10 mouse cellular contexts compared by ENCODE assay signal in the genomic region with DNA sequence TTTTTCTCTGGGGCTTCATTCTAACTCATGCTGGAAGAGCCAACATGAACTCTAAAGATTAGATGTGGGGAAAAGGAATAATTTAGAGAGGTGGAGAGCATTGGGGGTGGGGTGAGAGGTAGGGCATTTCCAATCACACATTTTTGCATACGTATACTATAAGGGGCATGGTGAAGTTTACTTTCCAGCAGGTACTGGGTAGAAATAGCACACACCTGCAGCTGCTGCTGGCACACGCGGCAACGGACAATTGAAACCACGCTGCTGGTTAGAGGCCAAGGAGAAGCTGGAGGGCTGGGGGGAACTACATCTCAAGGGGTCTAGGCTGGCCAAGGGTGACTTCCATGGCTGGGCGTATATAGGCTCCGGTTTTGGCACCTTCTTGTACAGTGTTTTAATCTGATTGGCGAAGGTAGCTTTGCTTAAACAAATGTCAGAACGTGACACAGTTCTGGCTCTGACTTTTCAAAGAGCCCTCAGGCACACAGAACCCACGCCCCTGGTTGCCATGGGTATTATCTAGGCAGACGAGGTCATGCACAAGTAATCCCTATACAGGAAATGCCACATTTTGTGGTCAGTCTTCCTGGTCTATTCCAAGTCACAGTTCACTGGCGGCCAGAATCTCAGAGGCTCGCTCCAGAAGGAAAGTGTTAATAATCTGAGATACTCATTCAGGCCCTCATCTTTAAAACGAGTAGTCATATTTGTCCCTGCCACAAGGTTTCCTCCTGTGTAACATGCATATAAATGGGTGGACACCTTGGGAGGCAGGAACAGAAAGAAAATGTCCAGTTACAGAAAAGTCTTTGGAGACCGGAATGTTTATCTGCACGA. TPM values are rescaled to one million over a fixed set of nuclear protein-coding genes. Genes with fewer than 3 reads are reported as not detected.
DNase-seq lines count a peak whose midpoint lies in the region; ATAC-seq and TF ChIP-seq lines count a peak whose summit lies in the region.
"Had no signal": no experiment of that assay in that cellular context is flagged by ENCODE, and none has a peak within 500 bp of the region (broad histone marks: within the 10 kb centered on the region; RNA-seq: fewer than 3 reads in every experiment).

No protein-coding gene starts in this region.

- H3K27me3 ChIP-seq in embryonic facial prominence, embryonic 11.5 days (ENCODE audit: control insufficient read depth, insufficient read depth, low read length), result no peaks in the 10 kb centered on the region
- no peaks in the 10 kb centered on the region for H3K27me3 ChIP-seq in kidney, postnatal 0 days (ENCODE audit: insufficient read depth, low read length)
- no peaks in the 10 kb centered on the region for H3K27me3 ChIP-seq in neural tube, embryonic 15.5 days (replicated peaks)

- 50% methylated on average over 16 of the region's 16 CpGs for WGBS in embryonic facial prominence, embryonic 11.5 days
- 49% methylated on average over 16 of the region's 16 CpGs for WGBS in kidney, postnatal 0 days
- WGBS in neural tube, embryonic 15.5 days, result 80% methylated on average over 16 of the region's 16 CpGs

- H3K9ac ChIP-seq in embryonic facial prominence, embryonic 11.5 days (replicated peaks; ENCODE audit: low read length), result no peak overlapping the region
- no peak overlapping the region for H3K9ac ChIP-seq in kidney, postnatal 0 days (ENCODE audit: low read depth, low read length)
- no peak overlapping the region for H3K9ac ChIP-seq in neural tube, embryonic 15.5 days (replicated peaks)

- no peak for ATAC-seq in embryonic facial prominence, embryonic 11.5 days (replicated peaks; ENCODE audit: insufficient number of reproducible peaks, low FRiP score, low TSS enrichment, low read depth)
- ATAC-seq in kidney, postnatal 0 days (replicated peaks; ENCODE audit: low FRiP score, low read depth), result peak; percentile 79
- no peak for ATAC-seq in neural tube, embryonic 15.5 days (ENCODE audit: low FRiP score)
- ATAC-seq: hindbrain, embryonic 16.5 days had no signal

- no peak for TF ChIP-seq CTCF in kidney, postnatal 0 days (IDR thresholded peaks at IDR 0.05; ENCODE audit: low read depth)

- no peaks in the 10 kb centered on the region for H3K36me3 ChIP-seq in embryonic facial prominence, embryonic 11.5 days (replicated peaks; ENCODE audit: control insufficient read depth, insufficient read depth, low read depth, low read length)
- H3K36me3 ChIP-seq in kidney, postnatal 0 days (ENCODE audit: insufficient read depth, low read length), result no peaks in the 10 kb centered on the region
- no peaks in the 10 kb centered on the region for H3K36me3 ChIP-seq in neural tube, embryonic 15.5 days

- no peak overlapping the region for H3K27ac ChIP-seq in embryonic facial prominence, embryonic 11.5 days (replicated peaks; ENCODE audit: low read depth, low read length)
- peak overlapping the region; percentile 68 for H3K27ac ChIP-seq in kidney, postnatal 0 days
- no peak overlapping the region for H3K27ac ChIP-seq in neural tube, embryonic 15.5 days (replicated peaks)

- no peak overlapping the region for H3K4me2 ChIP-seq in embryonic facial prominence, embryonic 11.5 days (ENCODE audit: low read depth, low read length)
- H3K4me2 ChIP-seq in kidney, postnatal 0 days (ENCODE audit: low read length), result no peak overlapping the region
- no peak overlapping the region for H3K4me2 ChIP-seq in neural tube, embryonic 15.5 days

- no peaks in the 10 kb centered on the region for H3K9me3 ChIP-seq in embryonic facial prominence, embryonic 11.5 days (replicated peaks; ENCODE audit: control insufficient read depth, low read length)
- H3K9me3 ChIP-seq in kidney, postnatal 0 days (replicated peaks; ENCODE audit: low read length), result no peaks in the 10 kb centered on the region
- H3K9me3 ChIP-seq in neural tube, embryonic 15.5 days (replicated peaks), result no peaks in the 10 kb centered on the region

- H3K4me1 ChIP-seq in embryonic facial prominence, embryonic 11.5 days (ENCODE audit: control insufficient read depth, insufficient read depth, low read length), result no peaks in the 10 kb centered on the region
- peaks cover 7% of the 10 kb centered on the region; the same call in 1 of the 2 replicates for H3K4me1 ChIP-seq in kidney, postnatal 0 days (replicated peaks; ENCODE audit: insufficient read depth, low read length)
- H3K4me1 ChIP-seq in neural tube, embryonic 15.5 days, result no peaks in the 10 kb centered on the region

- DNase-seq in heart, adult 11 months, result peak; percentile 92
- no peak for DNase-seq in heart, adult 8-10 months (ENCODE audit: low spot score)
- peak; percentile 21 for DNase-seq in embryonic facial prominence, embryonic 11.5 days (ENCODE audit: low spot score)
- peak; percentile 44 for DNase-seq in kidney, postnatal 0 days (ENCODE audit: low spot score)
- peak; percentile 63 to 72 for DNase-seq in lung, postnatal 4 days
- no peak for DNase-seq in layer of hippocampus, adult 11-12 months (ENCODE audit: low spot score)
- DNase-seq in thymus, postnatal 25 days, result no peak
- DNase-seq: cerebellum, adult 18-20 months had no signal

- H3K4me3 ChIP-seq in embryonic facial prominence, embryonic 11.5 days (ENCODE audit: low read depth, low read length), result no peak overlapping the region
- no peak overlapping the region for H3K4me3 ChIP-seq in kidney, postnatal 0 days (replicated peaks; ENCODE audit: low read depth, low read length)
- no peak overlapping the region for H3K4me3 ChIP-seq in neural tube, embryonic 15.5 days (replicated peaks)

RNA-seq across cellular contexts. Expression of a gene that starts 38.6 kb away (rescaled TPM):
- total RNA-seq in heart, adult 8-10 months (2022), result 10 to 100 TPM in 3 of 4 experiments, 1 to 10 TPM in 1; 9.3 to 13.4 (median 10.9) TPM
- 10.9 and 13.9 TPM in 2 replicates for polyA plus RNA-seq in embryonic facial prominence, embryonic 11.5 days (2014; fragmentation: Nextera tagmentation; extraction: Ambion mirVana)
- polyA plus RNA-seq in kidney, postnatal 0 days (2015; fragmentation: Nextera tagmentation; extraction: Ambion mirVana), result 12.3 and 12.7 TPM in 2 replicates
- 40.0 and 43.3 TPM in 2 replicates for polyA plus RNA-seq in neural tube, embryonic 15.5 days (2015; fragmentation: Nextera tagmentation; extraction: Ambion mirVana)

Comparison
In these comparisons a context has a peak if more than half of its experiments do, and no peak if none do; other contexts are left out.
1. DNase-seq: peak in heart, adult 11 months (single experiment), embryonic facial prominence, embryonic 11.5 days (single experiment), kidney, postnatal 0 days (single experiment) and lung, postnatal 4 days (2 of 2); none in heart, adult 8-10 months (single experiment), layer of hippocampus, adult 11-12 months (single experiment) and thymus, postnatal 25 days (single experiment).